Mouse (Mus musculus): Measurements from ENCODE around the gene Agpat2. TPM values are rescaled to one million over a fixed set of nuclear protein-coding genes. Genes with fewer than 3 reads are reported as not detected.

Gene Agpat2
- total RNA-seq (2021): 271 and 405 TPM in 2 replicates
- long read RNA-seq, experiment 1, transcript Agpat2-203 (5 exons, 1,145 nt): minor isoform, 13 of 847 reads
- long read RNA-seq, experiment 1, transcript Agpat2-201 (6 exons, 1,489 nt): major isoform, 659 of 847 reads
- long read RNA-seq, experiment 1, transcript Agpat2-202 (6 exons, 1,273 nt): minor isoform, 33 of 847 reads
- long read RNA-seq, experiment 1, partial matches to known transcripts: 122 of 847 reads
- long read RNA-seq, experiment 1, other reads (novel, unspliced or antisense): 20 of 847 reads
- long read RNA-seq, experiment 2, transcript Agpat2-203 (5 exons, 1,145 nt): minor isoform, 16 of 948 reads
- long read RNA-seq, experiment 2, transcript Agpat2-201 (6 exons, 1,489 nt): major isoform, 737 of 948 reads
- long read RNA-seq, experiment 2, transcript Agpat2-202 (6 exons, 1,273 nt): minor isoform, 44 of 948 reads
- long read RNA-seq, experiment 2, partial matches to known transcripts: 134 of 948 reads
- long read RNA-seq, experiment 2, other reads (novel, unspliced or antisense): 17 of 948 reads

GRCm38 (mm10) chr2:26603720-26604671 is at the start of gene Agpat2:
TSS of gene Agpat2 (minus strand) at chr2:26604417.
- DNase-seq: peak; percentile 96

GRCm38 (mm10) chr2:26646643-26647293 is 42.6 kb upstream of the Agpat2 start:
- DNase-seq: peak; percentile 87

- peak; percentile 75 for DNase-seq
These were observed 39.7 kb upstream of the Agpat2 start for GRCm38 (mm10) chr2:26643942-26644341.

GRCm38 (mm10) chr2:26641006-26641647 is 36.9 kb upstream of the Agpat2 start:
- DNase-seq: peak; percentile 31

- DNase-seq: peak; percentile 98
These were observed 35.9 kb upstream of the Agpat2 start for GRCm38 (mm10) chr2:26639838-26640830.

- peak; percentile 60 for DNase-seq
These were observed 34.9 kb upstream of the Agpat2 start for GRCm38 (mm10) chr2:26639083-26639482.

- DNase-seq: peak; percentile 21
These were observed 34.4 kb upstream of the Agpat2 start for GRCm38 (mm10) chr2:26638572-26638971.

- no peak for DNase-seq
These were observed 33.8 kb upstream of the Agpat2 start for GRCm38 (mm10) chr2:26638039-26638438.

- no peak for DNase-seq
These were observed 33.2 kb upstream of the Agpat2 start for GRCm38 (mm10) chr2:26637316-26637932.

GRCm38 (mm10) chr2:26636325-26636635 is 32.1 kb upstream of the Agpat2 start:
- DNase-seq: no peak

- no peak for DNase-seq
These were observed 31.5 kb upstream of the Agpat2 start for GRCm38 (mm10) chr2:26635489-26636324.

- peak; percentile 43 for DNase-seq
These were observed 30.6 kb upstream of the Agpat2 start for GRCm38 (mm10) chr2:26634629-26635488.

GRCm38 (mm10) chr2:26633953-26634530 is 29.8 kb upstream of the Agpat2 start:
- no peak for DNase-seq

- no peak for DNase-seq
These were observed 28.6 kb upstream of the Agpat2 start for GRCm38 (mm10) chr2:26632541-26633395.

GRCm38 (mm10) chr2:26628792-26629437 is 24.7 kb upstream of the Agpat2 start:
- DNase-seq: no peak
